Mouse (Mus musculus) spleen, postnatal 14 days (tissue): ENCODE data around the gene Atp5d.

Experiments
- DNase-seq, 2 experiments: peaks; one replicate each; pipeline ENCODE4 v3.0.0; 2021 to 2022; ENCODE audit warnings: low spot score in 2 of 2

The Atp5d gene

DNA sequence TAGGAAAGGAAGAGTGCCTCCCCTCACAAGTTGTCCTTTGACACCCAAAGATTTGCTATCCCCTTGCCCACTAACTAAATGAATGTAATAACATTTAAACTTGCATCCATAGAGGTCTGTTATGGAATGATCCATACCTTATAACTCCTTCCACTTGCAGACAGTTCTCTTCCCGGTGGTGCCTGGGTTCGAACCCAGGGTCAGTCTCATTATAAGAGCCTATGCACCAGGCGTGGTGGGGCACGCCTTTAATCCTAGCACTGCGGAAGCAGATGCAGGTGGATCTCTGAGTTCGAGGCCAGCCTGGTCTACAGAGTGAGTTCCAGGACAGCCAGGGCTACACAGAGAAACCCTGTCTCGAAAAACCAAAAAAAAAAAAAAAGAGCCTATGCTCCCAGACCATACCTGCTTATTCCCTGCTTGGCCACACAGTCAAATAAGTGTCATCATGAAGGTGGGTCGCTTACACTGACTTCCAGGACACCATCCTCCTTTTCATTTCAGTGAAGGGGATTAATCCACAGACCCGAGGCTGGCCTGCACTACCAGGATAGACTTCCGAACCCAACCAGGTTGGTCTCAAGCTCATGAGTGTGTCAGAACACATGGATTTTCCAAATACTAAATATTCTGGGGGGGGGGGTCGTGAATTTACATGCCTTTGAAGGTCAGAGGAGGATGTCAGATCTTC, 1.7 kb downstream of the Atp5d start:
- no peak for DNase-seq

DNA sequence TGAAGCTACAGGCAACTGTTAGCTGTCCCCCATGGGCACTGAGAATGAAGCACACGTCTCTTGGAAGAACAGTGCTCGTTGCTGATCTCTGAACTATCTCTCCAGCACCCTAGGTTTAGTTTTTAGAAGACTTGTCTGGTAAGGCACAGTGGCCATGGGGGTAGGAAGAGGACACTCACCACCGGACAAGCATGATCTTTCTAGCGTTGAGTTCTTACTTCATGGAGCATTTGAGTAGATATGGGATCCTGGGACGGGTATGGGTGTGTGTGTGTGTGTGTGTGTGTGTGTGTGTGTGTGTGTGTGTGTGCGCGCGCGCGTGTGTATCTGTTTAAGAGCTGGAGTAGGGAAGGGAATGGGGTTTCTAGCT, 2.2 kb downstream of the Atp5d start, which contains the start of gene Cbarp:
Cbarp (minus strand) TSS at position 170 of the 370 bp plus-strand sequence.
- no peak for DNase-seq

DNA sequence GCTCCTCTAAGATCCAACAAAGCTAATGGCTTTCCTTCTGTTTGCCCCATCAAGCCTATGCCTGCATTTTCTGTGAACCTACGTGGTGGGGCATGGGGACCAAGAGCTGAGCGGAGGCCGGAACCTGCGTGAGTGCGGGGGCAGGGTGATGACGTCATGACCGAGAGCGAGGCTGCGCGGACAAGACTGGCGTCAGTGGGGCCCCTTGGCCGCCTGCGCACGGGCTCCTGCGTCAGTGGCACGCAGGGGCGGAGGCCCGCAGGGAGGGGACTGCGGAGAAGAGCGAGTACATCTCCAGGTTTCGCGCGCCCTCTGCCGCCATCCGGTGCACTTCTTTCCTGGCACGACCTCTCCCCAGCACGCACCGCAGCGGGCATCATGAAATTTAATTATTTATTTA, 2.8 kb downstream of the Atp5d start:
- DNase-seq = peak; percentile 89 to 93

DNA sequence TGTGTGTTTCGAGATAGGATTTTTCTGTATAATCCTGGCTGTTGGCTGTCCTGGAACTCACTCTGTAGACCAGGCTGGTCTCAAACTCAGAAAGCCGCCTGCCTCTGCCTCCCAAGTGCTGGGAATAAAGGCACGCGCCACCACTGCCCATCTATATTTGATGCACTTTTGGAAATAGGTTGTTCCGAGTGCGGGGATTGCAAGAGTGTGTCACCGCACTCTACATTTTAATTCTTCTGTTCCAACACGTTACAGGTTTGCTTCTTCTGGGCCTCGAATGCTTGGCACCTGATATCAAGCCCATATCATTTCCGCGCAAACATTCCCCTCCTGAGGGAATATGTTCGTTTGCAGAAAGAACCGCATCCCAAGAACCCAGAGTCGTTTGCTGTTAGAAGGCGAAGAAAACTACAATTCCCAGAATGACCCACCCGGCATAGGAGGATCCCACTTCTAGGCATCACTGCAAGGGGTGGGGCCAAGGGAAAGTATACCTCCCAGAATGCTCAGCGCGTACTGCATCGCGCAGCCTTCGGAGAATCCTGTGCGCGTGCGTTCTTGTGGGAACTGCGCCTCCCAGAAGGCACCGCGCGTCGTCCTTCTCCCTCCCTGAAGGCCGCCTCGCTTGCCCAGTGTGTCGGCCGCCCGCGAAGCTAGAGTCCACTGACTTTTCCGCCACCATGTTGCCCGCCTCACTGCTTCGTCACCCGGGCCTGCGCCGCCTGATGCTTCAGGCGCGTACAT, 3.5 kb downstream of the Atp5d start:
- peak; percentile 83 to 87 for DNase-seq

DNA sequence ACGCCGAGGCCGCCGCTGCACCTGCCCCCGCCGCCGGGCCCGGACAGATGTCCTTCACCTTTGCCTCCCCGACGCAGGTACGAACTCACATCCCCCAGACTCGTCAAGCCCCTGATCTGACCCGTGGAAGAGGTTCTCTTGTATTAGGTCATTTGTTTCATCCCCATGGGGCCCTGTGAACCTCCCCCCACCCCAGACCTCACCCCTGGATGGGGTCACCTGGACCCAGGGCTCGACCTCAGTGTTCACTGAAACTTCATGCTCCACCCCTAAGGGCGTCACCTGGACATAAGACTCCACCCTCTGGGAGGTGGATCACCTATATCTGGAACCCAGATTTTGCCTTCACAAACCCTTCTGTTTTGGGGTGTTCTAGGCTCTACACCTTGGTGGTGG, 4.1 kb downstream of the Atp5d start:
- DNase-seq = no peak

DNA sequence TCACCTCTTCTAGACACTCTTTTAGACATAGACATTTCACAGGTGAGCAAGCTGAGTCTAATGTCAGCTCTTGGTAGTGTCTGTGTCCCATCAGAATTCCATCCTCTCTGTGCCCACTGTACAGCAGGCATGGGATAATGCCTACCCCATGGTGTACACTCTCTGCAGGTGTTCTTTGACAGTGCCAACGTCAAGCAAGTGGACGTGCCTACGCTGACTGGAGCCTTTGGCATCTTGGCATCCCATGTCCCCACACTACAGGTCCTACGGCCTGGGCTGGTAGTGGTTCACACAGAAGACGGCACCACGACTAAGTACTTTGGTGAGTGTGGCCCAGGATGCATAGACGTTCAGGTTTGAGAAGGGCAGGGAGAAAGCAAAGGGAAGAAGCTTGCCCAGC, 5.2 kb downstream of the Atp5d start:
- no peak for DNase-seq

DNA sequence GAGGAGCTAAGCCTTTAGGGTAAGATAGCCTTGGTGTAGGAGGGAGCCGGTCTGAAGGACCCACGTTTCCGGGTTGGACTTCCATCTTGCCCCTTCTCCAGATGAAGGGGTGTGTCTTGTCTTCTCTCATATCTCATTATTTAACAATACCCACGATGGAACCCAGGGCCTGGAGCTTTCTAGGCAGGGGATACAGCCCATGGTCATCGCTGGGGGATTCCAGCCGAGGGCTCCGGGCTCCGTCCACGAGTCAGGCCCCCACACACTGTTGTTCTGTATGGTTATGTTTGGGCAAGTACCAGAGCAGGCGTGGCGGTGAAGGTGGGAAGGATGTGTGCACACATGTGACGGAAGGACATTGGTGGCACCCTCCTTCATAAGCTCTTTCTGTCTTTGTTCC, 5.7 kb downstream of the Atp5d start:
- DNase-seq = no peak

DNA sequence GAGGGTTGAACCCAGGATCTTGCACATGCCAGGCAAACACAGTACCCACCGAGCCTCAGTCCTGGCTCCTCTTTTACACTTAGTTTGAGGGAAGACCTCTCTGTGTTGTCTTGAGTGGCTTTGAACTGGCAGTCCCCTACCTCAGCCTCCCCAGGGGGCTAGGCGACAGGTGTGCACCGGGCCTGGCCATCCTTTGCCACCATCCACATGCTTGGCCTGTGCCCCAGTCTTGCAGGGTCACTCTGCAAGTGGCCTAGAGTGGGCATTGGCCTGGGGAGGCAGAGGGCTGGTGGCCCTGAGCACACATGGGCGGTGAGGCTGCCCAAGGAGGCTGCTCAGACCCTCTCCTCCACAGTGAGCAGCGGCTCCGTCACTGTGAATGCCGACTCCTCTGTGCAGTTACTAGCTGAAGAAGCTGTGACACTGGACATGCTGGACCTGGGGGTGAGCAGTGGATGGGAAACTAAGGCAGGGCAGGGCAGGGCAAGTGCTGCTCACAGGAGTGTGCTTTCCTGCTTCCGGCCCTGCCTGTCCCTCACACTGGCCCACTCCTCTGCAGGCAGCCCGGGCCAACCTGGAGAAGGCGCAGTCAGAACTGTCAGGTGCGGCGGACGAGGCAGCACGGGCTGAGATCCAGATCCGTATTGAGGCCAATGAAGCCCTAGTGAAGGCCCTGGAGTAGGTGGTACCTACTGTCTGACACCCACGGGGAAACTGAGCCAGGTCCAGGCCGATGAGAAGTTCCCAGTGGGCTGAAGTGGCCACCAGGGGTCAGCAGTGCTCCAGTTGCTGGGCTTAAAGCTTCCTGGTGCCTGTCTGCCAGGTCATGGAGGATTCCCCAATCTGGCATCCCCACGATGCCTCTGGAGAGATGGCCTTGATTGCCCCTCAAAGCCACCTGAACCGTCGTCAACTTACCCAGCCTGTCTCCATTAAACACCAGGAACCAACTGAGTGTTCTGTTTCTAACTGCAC, 6.7 kb downstream of the Atp5d start:
- peak; percentile 67 to 75 for DNase-seq

DNA sequence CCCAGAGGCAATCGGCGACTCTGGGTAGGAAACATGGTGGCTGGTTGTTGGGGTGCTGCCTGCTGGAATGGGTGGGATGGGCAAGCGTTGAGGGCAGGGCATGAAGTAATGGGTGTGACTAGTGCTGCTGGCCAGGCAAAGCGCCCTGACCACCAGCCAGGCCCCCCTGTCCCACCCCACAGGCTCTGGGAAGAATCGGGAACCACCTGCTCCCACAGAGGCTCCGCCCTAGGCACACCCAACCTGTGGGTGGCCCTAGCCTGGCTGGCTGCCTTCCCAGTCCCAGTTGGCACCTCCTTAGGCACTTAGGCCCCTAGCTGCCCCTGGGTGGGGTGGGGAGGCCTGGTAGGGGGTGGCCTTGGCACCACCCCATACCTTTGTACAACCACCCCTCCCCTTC, 7.5 kb downstream of the Atp5d start:
- DNase-seq = peak in 1 of 2 experiments; percentile 48

DNA sequence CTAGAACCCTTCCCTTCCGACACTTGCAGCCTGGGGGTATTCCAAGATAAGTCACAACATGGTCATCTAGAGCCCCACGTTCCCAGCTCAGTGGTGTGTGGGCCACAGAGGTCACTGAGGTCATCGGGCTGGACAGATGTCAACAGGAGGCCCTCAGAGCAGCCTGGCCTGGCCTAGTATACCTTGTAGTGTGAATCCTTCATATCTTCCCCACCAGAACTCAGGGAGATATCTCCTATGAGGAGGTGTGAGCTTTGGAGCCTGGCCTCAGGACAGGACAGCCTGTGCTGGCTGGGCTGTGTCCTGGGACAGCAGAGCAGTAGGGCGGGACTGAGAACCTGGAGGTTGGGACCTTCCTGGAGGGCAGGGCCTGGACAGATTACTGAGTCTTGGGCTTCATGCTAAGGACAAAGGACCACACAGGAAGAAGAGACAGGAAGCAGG, 8.2 kb downstream of the Atp5d start:
- DNase-seq = no peak

DNA sequence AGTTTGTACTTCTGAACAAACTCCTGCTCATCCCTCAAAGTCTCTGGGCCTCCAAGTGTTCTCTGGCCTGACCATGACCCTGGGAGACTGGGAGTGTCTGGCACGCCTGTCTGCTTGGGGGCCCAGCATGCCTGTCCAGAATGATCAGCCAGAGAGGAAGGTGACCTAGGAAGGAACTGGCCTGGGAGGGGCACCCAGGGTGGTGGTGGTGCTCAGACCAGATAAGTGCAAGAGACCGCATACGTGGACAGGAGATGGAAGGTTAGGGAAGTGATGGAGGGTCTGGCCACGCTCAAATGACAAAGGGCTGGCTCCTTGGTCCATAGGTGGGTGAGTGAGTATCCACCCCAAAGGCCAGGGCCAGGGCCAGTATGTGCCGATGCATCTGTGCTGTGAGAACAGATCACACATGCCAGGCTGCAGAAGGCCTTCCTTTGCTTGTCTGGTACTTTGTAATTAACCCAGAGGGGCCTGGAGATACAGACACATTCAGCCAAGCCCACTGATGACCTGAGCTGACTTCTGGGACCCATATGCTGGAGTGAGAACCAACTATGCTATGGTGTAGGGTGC, 8.8 kb downstream of the Atp5d start:
- DNase-seq = no peak

DNA sequence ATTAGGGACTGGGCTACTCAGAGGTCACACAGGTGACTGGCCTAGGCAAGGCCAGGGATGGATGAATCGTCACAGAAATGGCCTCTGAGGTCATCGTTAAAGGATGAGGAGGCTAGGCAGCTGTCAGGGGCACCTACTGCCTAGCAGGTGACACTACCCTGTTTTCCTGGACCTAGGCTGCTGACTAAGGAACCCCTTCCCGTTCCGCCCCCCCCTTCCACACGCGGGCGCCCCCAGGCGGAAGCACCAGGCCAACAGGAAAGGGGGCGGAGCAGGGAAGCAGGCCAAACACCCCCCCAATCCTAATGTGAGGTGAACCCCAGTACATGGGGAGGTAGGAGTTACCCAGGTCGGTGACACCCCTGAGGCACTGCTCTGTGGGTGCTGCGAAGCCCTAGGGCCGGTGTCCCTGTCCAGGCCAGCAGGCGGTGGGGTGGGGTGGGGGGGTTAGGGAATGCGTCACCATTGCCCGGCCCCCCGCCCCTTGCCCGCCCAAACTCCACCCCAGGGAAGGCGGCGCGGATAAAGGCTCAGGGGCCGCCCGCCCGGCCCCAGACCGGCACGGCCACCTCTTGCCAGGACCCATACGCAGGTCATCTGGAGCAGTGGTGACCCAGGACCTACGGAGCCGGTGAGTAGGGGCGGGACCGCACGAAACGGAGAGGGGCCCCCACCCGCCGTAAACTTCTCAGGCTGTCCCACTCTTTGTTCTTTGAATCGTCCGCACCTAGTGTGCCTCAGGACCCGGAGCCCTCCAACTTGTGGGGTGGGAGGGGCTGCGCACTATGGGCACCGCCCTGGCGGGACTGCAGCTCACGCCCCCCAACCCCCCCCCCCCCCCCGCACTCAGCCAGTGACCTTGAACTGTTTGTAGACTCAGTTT, 9.5 kb downstream of the Atp5d start, which contains the start of gene Midn:
Midn (plus strand) TSS at position 554 of the 883 bp plus-strand sequence.
- DNase-seq = peak; percentile 52 to 54

DNA sequence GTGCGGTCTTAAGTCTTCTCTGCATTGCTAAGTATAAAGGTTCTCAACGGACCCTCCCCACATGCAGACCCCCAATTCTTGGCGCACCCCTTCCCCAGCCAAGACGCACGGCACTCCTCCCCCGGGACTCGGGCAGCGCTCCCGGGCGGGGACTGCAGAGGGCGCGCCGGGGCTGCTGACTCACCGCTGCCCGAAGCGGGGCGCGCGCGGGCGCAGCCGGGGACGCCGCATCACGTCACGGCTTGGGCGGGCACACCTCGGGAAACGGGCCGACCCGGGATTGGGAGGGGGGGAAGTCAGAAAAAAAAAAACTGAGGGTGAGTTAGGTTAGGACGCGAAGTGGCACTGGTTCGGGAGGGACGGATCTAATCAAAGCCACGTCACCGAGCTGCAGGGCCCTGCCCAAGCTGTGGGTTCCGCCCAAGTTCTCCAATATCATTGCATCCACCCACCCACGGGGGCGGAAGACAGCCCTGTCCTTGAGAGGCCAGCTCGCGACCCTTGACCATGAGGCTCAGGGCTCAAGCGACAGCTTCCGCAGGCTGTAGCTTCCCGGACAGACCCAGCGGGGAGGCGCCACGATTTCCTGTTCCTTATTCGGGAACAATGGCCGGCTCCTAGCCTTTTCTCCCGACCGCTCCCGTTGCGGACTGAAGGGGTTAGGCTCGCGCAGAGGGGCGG, 10.3 kb downstream of the Atp5d start:
- peak; percentile 87 to 91 for DNase-seq

DNA sequence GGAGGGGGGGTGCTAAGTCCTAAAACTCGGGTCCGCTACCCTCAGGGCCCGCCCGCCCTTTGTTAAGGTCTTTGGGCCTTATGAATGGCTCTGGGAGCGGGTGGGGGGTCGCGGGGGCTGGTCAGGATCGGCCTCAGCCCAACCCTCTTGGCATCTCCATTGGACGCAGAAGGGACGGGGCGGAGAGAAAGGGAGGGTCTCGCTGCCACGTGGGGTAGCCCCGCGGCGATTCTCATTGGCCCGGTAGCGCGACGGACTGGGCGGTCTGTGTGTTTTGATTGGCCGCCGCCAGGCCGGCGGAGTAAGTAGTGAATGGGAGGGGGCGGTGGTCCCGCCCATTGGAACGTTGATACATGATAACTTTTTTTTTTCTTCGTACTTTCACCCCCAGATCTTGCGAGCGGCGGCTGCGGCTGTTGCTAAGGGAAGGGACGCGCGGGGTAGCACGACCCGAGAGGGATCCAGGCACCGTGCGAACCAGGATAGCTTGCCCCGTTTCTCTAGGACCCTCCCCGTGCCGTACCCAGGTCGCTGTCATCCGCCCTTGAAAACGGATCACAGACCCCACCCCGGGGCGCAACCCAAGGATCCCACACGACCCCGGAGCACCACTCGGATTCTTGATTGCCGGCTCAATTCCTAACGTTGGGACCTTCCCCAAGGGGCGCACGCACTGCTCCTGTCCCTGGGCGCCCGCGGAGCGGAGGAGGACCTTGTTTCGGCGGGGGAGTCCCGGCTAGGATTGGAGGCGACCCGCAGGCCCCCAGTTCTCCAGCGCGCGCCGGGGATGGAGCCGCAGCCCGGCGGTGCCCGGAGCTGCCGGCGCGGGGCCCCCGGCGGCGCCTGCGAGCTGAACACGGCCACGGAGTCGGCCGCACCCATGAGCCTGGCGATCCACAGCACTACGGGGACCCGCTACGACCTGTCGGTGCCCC, 11.1 kb downstream of the Atp5d start:
- DNase-seq = peak; percentile 91

DNA sequence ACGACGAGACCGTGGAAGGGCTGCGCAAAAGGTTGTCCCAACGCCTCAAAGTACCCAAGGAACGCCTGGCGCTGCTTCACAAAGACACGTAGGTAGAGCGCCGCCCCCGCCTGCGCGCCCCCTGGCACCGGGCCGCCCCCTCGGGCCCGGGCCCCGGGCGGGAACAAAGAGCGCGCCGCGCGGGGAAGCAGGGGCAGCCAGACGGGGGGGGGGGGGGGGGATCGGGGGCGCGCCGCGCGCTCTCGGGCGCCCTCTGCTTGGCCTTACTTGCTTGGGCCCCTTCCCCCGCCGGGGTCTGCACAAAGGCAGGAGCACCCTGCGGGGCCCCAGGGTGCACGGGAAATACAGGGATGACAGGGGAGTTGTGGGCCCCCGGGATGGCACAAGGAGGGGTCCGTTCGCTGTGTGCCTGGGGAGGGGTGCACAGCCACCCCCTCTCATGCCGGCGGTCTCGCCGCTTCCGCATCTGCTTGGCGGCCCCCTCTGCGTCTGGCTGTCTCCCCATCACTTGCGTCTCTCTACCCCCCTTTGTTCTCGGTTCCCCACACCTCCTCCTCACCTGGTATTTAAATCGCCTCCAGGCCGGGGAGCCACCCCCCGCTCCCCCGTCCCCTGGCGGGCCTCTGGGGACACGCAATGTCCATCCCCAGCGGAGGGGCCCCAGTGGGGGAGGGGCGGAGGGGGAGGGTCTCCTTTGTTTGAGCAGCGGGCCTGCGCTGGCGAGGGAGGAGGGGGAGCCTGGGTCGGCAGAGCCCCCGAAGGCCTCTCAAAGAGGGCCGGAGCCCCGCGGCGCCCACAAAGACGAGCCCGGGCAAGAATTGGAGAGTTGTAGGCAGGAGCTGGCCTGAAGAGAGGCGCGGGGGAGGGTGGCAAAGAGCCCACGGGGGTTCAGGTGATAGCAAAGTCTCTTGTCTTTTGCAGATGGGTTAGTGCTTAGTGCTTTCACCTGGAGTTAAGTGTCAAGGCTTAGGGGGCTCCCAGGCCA, 12.1 kb downstream of the Atp5d start:
- DNase-seq = peak; percentile 40 to 58

DNA sequence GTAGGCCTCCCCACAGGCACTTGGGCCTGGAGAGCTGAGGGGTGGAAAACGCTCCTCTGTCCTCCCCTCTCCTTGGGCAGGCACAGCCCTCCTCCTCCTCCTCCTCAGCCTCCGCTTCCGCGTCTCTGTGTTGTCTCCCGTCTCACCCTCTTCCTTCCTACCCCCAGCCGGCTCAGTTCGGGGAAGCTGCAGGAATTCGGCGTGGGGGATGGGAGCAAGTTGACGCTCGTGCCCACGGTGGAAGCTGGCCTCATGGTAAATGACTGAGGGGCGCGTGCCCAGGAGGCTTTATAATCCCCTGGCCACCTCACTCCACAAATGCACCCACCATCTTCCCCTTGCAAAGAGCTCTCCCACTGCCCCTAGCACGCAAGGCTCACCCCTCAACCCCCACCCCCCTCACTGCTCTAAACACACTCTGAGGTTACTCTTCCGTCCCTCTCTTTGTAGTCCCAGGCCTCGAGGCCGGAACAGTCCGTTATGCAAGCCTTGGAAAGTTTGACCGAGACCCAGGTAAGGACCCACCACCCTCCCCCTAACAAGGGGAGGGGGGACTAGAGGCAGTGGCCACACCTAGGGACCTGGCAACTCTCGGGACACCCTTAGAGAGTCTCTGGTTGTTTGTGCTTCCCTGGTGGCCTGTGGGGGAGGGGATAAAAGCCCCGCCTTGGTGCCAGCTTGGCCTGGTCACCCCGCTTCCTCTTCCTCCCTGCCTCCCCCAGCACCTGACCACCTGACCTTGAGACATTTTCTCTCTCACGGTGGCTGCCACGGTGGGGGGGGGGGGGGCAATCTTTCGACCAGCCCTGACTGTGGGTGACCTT, 13.0 kb downstream of the Atp5d start:
- DNase-seq = peak; percentile 53 to 61
